Mouse (Mus musculus) lung, postnatal 0 days (tissue): Measurements from ENCODE around the gene Sptbn4.

Experiments used
- CTCF ChIP-seq: IDR thresholded peaks from 2 replicates; pipeline ENCODE4 v1.5.1; 2016; ENCODE audit warnings: antibody characterized with exemption, mild to moderate bottlenecking
- EP300 ChIP-seq: IDR thresholded peaks from 2 replicates; pipeline ENCODE4 v1.6.1; 2016; ENCODE audit warnings: antibody characterized with exemption, mild to moderate bottlenecking, control low read depth

DNA sequence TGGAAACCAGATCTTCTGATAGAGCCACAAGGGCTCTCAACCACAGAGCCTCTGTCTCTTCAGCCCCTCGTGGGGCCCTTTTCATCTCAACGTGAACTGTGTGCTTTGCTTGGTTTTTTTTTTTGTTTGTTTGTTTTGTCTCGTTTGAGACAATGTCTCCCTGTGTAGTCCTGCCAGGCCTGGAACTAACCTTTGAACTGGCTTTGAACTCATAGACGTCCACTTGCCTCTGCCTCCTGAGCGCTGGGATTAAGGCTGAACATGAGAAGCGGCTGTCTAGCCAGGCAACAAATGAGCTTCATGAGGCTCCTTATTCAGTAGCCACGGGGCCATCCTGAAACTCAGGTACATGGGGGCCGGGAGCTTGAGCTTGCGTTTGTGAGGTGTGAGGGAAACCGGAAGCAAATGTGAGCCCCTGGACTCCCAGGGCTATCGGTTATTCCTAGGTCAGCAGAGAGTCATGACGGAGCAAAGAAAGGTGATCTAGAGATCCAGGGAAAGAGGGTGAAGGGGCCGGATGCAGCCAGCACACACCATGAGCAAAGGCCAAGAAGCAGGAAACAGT is 4.8 kb upstream of the Sptbn4 start:
- TF ChIP-seq CTCF (no peak), EP300 (no peak)
